Mouse (Mus musculus) forebrain, postnatal 0 days (tissue): Measurements from ENCODE around the gene Slc23a3. TPM values are rescaled to one million over a fixed set of nuclear protein-coding genes. Genes with fewer than 3 reads are reported as not detected.

Source experiments
- ATAC-seq: fragments of 200-750 bp; cut with Nextera tagmentation; 2 replicates; pipeline ENCODE4 v1.8.0; 2017; ENCODE audit warnings: mild to moderate bottlenecking, moderate library complexity
- DNase-seq: peaks from one replicate; pipeline ENCODE4 v3.0.0-alpha.2; 2015
- H3K27ac ChIP-seq: fragments of 300-500 bp; sonication (generic); 2 replicates; pipeline ENCODE4 v1.5.1; 2014; ENCODE audit warnings: low read depth, mild to moderate bottlenecking, antibody characterized with exemption, low read length, moderate library complexity, mixed read lengths
- H3K27me3 ChIP-seq: fragments of 300-500 bp; sonication (generic); 2 replicates; pipeline ENCODE4 v1.6.1; 2014; ENCODE audit warnings: mild to moderate bottlenecking, low read length, mixed read lengths; ENCODE audit not compliant: insufficient read depth
- H3K36me3 ChIP-seq: fragments of 300-500 bp; sonication (generic); 2 replicates; pipeline ENCODE4 v1.6.1; 2014; ENCODE audit warnings: mild to moderate bottlenecking, moderate library complexity; ENCODE audit not compliant: insufficient read depth
- H3K4me1 ChIP-seq: fragments of 300-500 bp; sonication (generic); 2 replicates; pipeline ENCODE4 v1.6.1; 2014; ENCODE audit warnings: antibody characterized with exemption; ENCODE audit not compliant: insufficient read depth
- H3K4me2 ChIP-seq: fragments of 300-500 bp; sonication (generic); 2 replicates; pipeline ENCODE4 v1.6.1; 2014; ENCODE audit warnings: low read depth, mild to moderate bottlenecking, moderate library complexity
- H3K4me3 ChIP-seq: fragments of 300-500 bp; sonication (generic); 2 replicates; pipeline ENCODE4 v1.5.1; 2014; ENCODE audit warnings: low read depth, low read length, mixed read lengths
- H3K9ac ChIP-seq: fragments of 300-500 bp; sonication (generic); 2 replicates; pipeline ENCODE4 v1.6.1; 2014; ENCODE audit warnings: mild to moderate bottlenecking
- H3K9me3 ChIP-seq: fragments of 300-500 bp; sonication (generic); 2 replicates; pipeline ENCODE4 v1.6.1; 2016; ENCODE audit warnings: low read length
- CTCF ChIP-seq: sonication (generic); IDR thresholded peaks from 2 replicates; pipeline ENCODE4 v1.5.1; 2016; ENCODE audit warnings: antibody characterized with exemption, control low read depth, low read depth
- WGBS: fragments of 180-500 bp; shearing (Covaris S2); extraction: QIAGEN DNeasy Blood & Tissue Kit; methylation state at CpG from one replicate; pipeline ENCODE4 v1.1.7; 2014; 5-methylcytosine and 5-hydroxymethylcytosine counted together
- polyA plus RNA-seq: library from polyadenylated mRNA; unstranded; fragments of >200 nt; fragmentation: Nextera tagmentation; extraction: Ambion mirVana; gene quantifications from 2 replicates; pipeline ENCODE4 v1.2.1, GENCODE M21; 2015
- total RNA-seq: library from RNA; depleted of rRNA; stranded (reverse); fragments of >200 nt; gene quantifications from 2 replicates; pipeline ENCODE4 v1.2.3, GENCODE M21; 2014; rRNA removed

Gene Slc23a3
- total and polyA plus RNA-seq, 2 experiments from 2014 or later = not detected

- Histone ChIP-seq H3K4me2 (no peak overlapping the region), H3K36me3 (peaks cover 42% of the 10 kb centered on the region), H3K27ac (no peak overlapping the region), H3K27me3 (no peaks in the 10 kb centered on the region), H3K9me3 (no peaks in the 10 kb centered on the region), H3K4me1 (peaks cover 6% of the 10 kb centered on the region), H3K9ac (no peak overlapping the region), H3K4me3 (no peak overlapping the region)
- 98% methylated on average over 2 of the region's 2 CpGs for WGBS
- TF ChIP-seq CTCF = no peak
- DNase-seq (no peak), ATAC-seq (no peak)
Observed at GRCm38 (mm10) chr1:75138448-75138847, 4.8 kb upstream of the Slc23a3 start.

- ATAC-seq (no peak), DNase-seq (no peak)
- WGBS = 83% methylated on average over 3 of the region's 3 CpGs
Observed at GRCm38 (mm10) chr1:75136730-75137129, 3.0 kb upstream of the Slc23a3 start.

GRCm38 (mm10) chr1:75136293-75136692 is 2.6 kb upstream of the Slc23a3 start:
- no peak for TF ChIP-seq CTCF
- no peak overlapping the region for H3K4me2 ChIP-seq
- H3K9me3 ChIP-seq = no peaks in the 10 kb centered on the region
- no peak overlapping the region for H3K27ac ChIP-seq
- 94% methylated on average over 6 of the region's 6 CpGs for WGBS
- no peaks in the 10 kb centered on the region for H3K27me3 ChIP-seq
- no peak overlapping the region for H3K9ac ChIP-seq
- DNase-seq (no peak), ATAC-seq (no peak)
- H3K4me3 ChIP-seq = no peak overlapping the region
- H3K4me1 ChIP-seq = peaks cover 6% of the 10 kb centered on the region
- H3K36me3 ChIP-seq = peaks cover 42% of the 10 kb centered on the region

More at GRCm38 (mm10) chr1:75136730-75137129, 3.0 kb upstream of the Slc23a3 start:
- H3K9ac ChIP-seq = no peak overlapping the region
- H3K27ac ChIP-seq = no peak overlapping the region
- H3K27me3 ChIP-seq = no peaks in the 10 kb centered on the region
- no peak overlapping the region for H3K4me3 ChIP-seq
- no peak for TF ChIP-seq CTCF
- H3K4me2 ChIP-seq = no peak overlapping the region
- H3K36me3 ChIP-seq = peaks cover 42% of the 10 kb centered on the region
- H3K9me3 ChIP-seq = no peaks in the 10 kb centered on the region
- peaks cover 6% of the 10 kb centered on the region for H3K4me1 ChIP-seq

GRCm38 (mm10) chr1:75128641-75129040 is 5.0 kb downstream of the Slc23a3 start:
- Histone ChIP-seq H3K36me3 (no peaks in the 10 kb centered on the region), H3K4me2 (no peak overlapping the region), H3K4me3 (no peak overlapping the region), H3K9me3 (no peaks in the 10 kb centered on the region), H3K9ac (no peak overlapping the region), H3K27me3 (no peaks in the 10 kb centered on the region), H3K4me1 (no peaks in the 10 kb centered on the region), H3K27ac (no peak overlapping the region)
- ATAC-seq (no peak), DNase-seq (no peak)
- WGBS = 88% methylated on average over 3 of the region's 3 CpGs
- TF ChIP-seq CTCF = no peak

- ATAC-seq = no peak; the same call in 1 of the 2 replicates
- 39% methylated on average over 5 of the region's 5 CpGs for WGBS
- peak overlapping the region; percentile 67 for H3K4me3 ChIP-seq
Observed at GRCm38 (mm10) chr1:75125418-75125817, 8.3 kb downstream of the Slc23a3 start.

GRCm38 (mm10) chr1:75124346-75125321 is 9.1 kb downstream of the Slc23a3 start, which contains the start of gene Nhej1:
TSS of gene Nhej1 (minus strand) at chr1:75125200.
- peak within 1 kb of the TSS; percentile 59 for H3K9ac ChIP-seq
- H3K4me1 ChIP-seq = no peaks in the 10 kb centered on the region
- no peaks in the 10 kb centered on the region for H3K27me3 ChIP-seq
- TF ChIP-seq CTCF = peak; percentile 78
- peak within 1 kb of the TSS; percentile 62 for H3K4me2 ChIP-seq
- H3K9me3 ChIP-seq = no peaks in the 10 kb centered on the region
- peak; percentile 95 for ATAC-seq
- peak within 1 kb of the TSS; percentile 67 for H3K4me3 ChIP-seq
- H3K36me3 ChIP-seq = no peaks in the 10 kb centered on the region
- WGBS = 3% methylated on average over 56 of the region's 56 CpGs
- peak; percentile 98 for DNase-seq
- peak within 1 kb of the TSS; percentile 90 for H3K27ac ChIP-seq

More at GRCm38 (mm10) chr1:75125418-75125817, 8.3 kb downstream of the Slc23a3 start:
- no peak for DNase-seq
- H3K27me3 ChIP-seq = no peaks in the 10 kb centered on the region
- peak overlapping the region; percentile 90 for H3K27ac ChIP-seq
- no peak overlapping the region for H3K9ac ChIP-seq
- H3K36me3 ChIP-seq = no peaks in the 10 kb centered on the region
- no peaks in the 10 kb centered on the region for H3K9me3 ChIP-seq
- H3K4me2 ChIP-seq = peak overlapping the region; percentile 62
- TF ChIP-seq CTCF = no peak
- H3K4me1 ChIP-seq = no peaks in the 10 kb centered on the region

- Histone ChIP-seq H3K36me3 (no peaks in the 10 kb centered on the region), H3K4me2 (no peak overlapping the region), H3K9me3 (no peaks in the 10 kb centered on the region), H3K27ac (no peak overlapping the region), H3K4me1 (no peaks in the 10 kb centered on the region), H3K27me3 (no peaks in the 10 kb centered on the region), H3K4me3 (no peak overlapping the region), H3K9ac (no peak overlapping the region)
- WGBS = 82% methylated on average over 3 of the region's 3 CpGs
- no peak for TF ChIP-seq CTCF
- no peak for ATAC-seq
- no peak for DNase-seq
Observed at GRCm38 (mm10) chr1:75122211-75122610, 11.5 kb downstream of the Slc23a3 start.

Other genes starting within 250 kb of the Slc23a3 start
- not detected in 2 replicates for gene Fev, start 248.5 kb downstream of the Slc23a3 start, total RNA-seq
- gene Fev, start 248.5 kb downstream of the Slc23a3 start, polyA plus RNA-seq = not detected in 2 replicates
- gene Cryba2, start 240.7 kb downstream of the Slc23a3 start, total RNA-seq = not detected in 2 replicates
- gene Cryba2, start 240.7 kb downstream of the Slc23a3 start, polyA plus RNA-seq = not detected in 2 replicates
- gene Cfap65, start 198.3 kb downstream of the Slc23a3 start, total RNA-seq = 2.1 and 3.4 TPM in 2 replicates
- 0.52 and 1.1 TPM in 2 replicates for gene Cfap65, start 198.3 kb downstream of the Slc23a3 start, polyA plus RNA-seq
- gene Ihh, start 182.2 kb downstream of the Slc23a3 start, total RNA-seq = 0.08 and 0.29 TPM in 2 replicates
- gene Ihh, start 182.2 kb downstream of the Slc23a3 start, polyA plus RNA-seq = 0.11 and 0.19 TPM in 2 replicates
- gene Nhej1, start 8.7 kb downstream of the Slc23a3 start, total RNA-seq = 3.6 and 4.2 TPM in 2 replicates
- gene Nhej1, start 8.7 kb downstream of the Slc23a3 start, polyA plus RNA-seq = 3.9 and 4.9 TPM in 2 replicates
- 47.1 and 50.3 TPM in 2 replicates for gene Cnppd1, start 8.8 kb upstream of the Slc23a3 start, total RNA-seq
- gene Cnppd1, start 8.8 kb upstream of the Slc23a3 start, polyA plus RNA-seq = 57.3 and 58.3 TPM in 2 replicates
- 141 and 181 TPM in 2 replicates for gene Retreg2, start 8.9 kb upstream of the Slc23a3 start, total RNA-seq
- gene Retreg2, start 8.9 kb upstream of the Slc23a3 start, polyA plus RNA-seq = 108 and 121 TPM in 2 replicates
- gene Zfand2b, start 34.8 kb upstream of the Slc23a3 start, total RNA-seq = 33.1 and 43.5 TPM in 2 replicates
- 44.9 and 48.4 TPM in 2 replicates for gene Zfand2b, start 34.8 kb upstream of the Slc23a3 start, polyA plus RNA-seq
- gene Abcb6, start 46.5 kb upstream of the Slc23a3 start, total RNA-seq = 40.7 and 42.5 TPM in 2 replicates
- 46.0 and 52.5 TPM in 2 replicates for gene Abcb6, start 46.5 kb upstream of the Slc23a3 start, polyA plus RNA-seq
- gene Ankzf1, start 58.3 kb upstream of the Slc23a3 start, total RNA-seq = 17.9 and 22.2 TPM in 2 replicates
- 12.5 and 13.5 TPM in 2 replicates for gene Ankzf1, start 58.3 kb upstream of the Slc23a3 start, polyA plus RNA-seq
- gene Atg9a, start 58.3 kb upstream of the Slc23a3 start, total RNA-seq = 53.2 and 76.1 TPM in 2 replicates
- gene Atg9a, start 58.3 kb upstream of the Slc23a3 start, polyA plus RNA-seq = 47.2 and 57.9 TPM in 2 replicates
- 15.0 and 18.5 TPM in 2 replicates for gene Glb1l, start 76.9 kb upstream of the Slc23a3 start, total RNA-seq
- gene Glb1l, start 76.9 kb upstream of the Slc23a3 start, polyA plus RNA-seq = 10.3 and 12.4 TPM in 2 replicates
- gene Stk16, start 76.9 kb upstream of the Slc23a3 start, total RNA-seq = 102 and 109 TPM in 2 replicates
- gene Stk16, start 76.9 kb upstream of the Slc23a3 start, polyA plus RNA-seq = 95.6 and 102 TPM in 2 replicates
- 54.8 and 58.5 TPM in 2 replicates for gene Tuba4a, start 86.0 kb upstream of the Slc23a3 start, total RNA-seq
- gene Tuba4a, start 86.0 kb upstream of the Slc23a3 start, polyA plus RNA-seq = 76.9 and 87.1 TPM in 2 replicates
- gene A630095N17Rik, start 98.2 kb upstream of the Slc23a3 start, total RNA-seq = 0.46 TPM in 1 of 2 replicates, not detected in the other
- gene A630095N17Rik, start 98.2 kb upstream of the Slc23a3 start, polyA plus RNA-seq = 0.34 TPM in 1 of 2 replicates, not detected in the other
- gene Dnajb2, start 102.5 kb upstream of the Slc23a3 start, total RNA-seq = 32.2 and 39.7 TPM in 2 replicates
- 37.4 and 47.0 TPM in 2 replicates for gene Dnajb2, start 102.5 kb upstream of the Slc23a3 start, polyA plus RNA-seq
- 58.2 and 68.7 TPM in 2 replicates for gene Ptprn, start 130.6 kb upstream of the Slc23a3 start, total RNA-seq
- 21.5 and 31.5 TPM in 2 replicates for gene Ptprn, start 130.6 kb upstream of the Slc23a3 start, polyA plus RNA-seq
- 136 and 170 TPM in 2 replicates for gene Resp18, start 144.5 kb upstream of the Slc23a3 start, total RNA-seq
- 123 and 186 TPM in 2 replicates for gene Resp18, start 144.5 kb upstream of the Slc23a3 start, polyA plus RNA-seq
- 135 and 164 TPM in 2 replicates for gene Dnpep, start 184.1 kb upstream of the Slc23a3 start, total RNA-seq
- 140 and 156 TPM in 2 replicates for gene Dnpep, start 184.1 kb upstream of the Slc23a3 start, polyA plus RNA-seq
- gene Des, start 226.4 kb upstream of the Slc23a3 start, total RNA-seq = 1.0 and 1.4 TPM in 2 replicates
- gene Des, start 226.4 kb upstream of the Slc23a3 start, polyA plus RNA-seq = 1.2 TPM in 2 replicates
- 44.4 and 56.3 TPM in 2 replicates for gene Speg, start 241.4 kb upstream of the Slc23a3 start, total RNA-seq
- gene Speg, start 241.4 kb upstream of the Slc23a3 start, polyA plus RNA-seq = 17.8 and 20.6 TPM in 2 replicates